Mouse (Mus musculus): ENCODE data around the gene Ntrk2. TPM values are rescaled to one million over a fixed set of nuclear protein-coding genes. Genes with fewer than 3 reads are reported as not detected.

The Ntrk2 gene
- polyA plus RNA-seq, 1 experiment from 2014 or later: 63.7 TPM

- Histone ChIP-seq H3K4me3 (no peak overlapping the region), H3K4me1 (no peaks in the 10 kb centered on the region), H3K27me3 (no peaks in the 10 kb centered on the region), H3K36me3 (no peaks in the 10 kb centered on the region), H3K9me3 (peaks cover 6% of the 10 kb centered on the region), H3K9ac (replicated peaks) (no peak overlapping the region), H3K4me2 (replicated peaks) (no peak overlapping the region), H3K27ac (replicated peaks) (no peak overlapping the region)
- no peak for ATAC-seq (ENCODE audit: low FRiP score, low read depth)
- WGBS: 93% methylated on average over 5 of the region's 5 CpGs
Measured at GRCm38 (mm10) chr13:59110107-59110506, 303.7 kb downstream of the Ntrk2 start.

- no peak overlapping the region for H3K4me3 ChIP-seq
- 97% methylated on average over 1 of the region's 1 CpGs for WGBS
- no peaks in the 10 kb centered on the region for H3K36me3 ChIP-seq
- no peaks in the 10 kb centered on the region for H3K27me3 ChIP-seq
- H3K4me1 ChIP-seq: no peaks in the 10 kb centered on the region; the same call in 1 of the 2 replicates
- no peak overlapping the region for H3K4me2 ChIP-seq (replicated peaks)
- no peak overlapping the region for H3K9ac ChIP-seq (replicated peaks)
- peaks cover 14% of the 10 kb centered on the region for H3K9me3 ChIP-seq
- H3K27ac ChIP-seq (replicated peaks): no peak overlapping the region
- no peak for ATAC-seq (ENCODE audit: low FRiP score, low read depth)
Measured at GRCm38 (mm10) chr13:59114684-59115083, 308.3 kb downstream of the Ntrk2 start.

- H3K27me3 ChIP-seq: no peaks in the 10 kb centered on the region
- 99% methylated on average over 14 of the region's 14 CpGs for WGBS
- no peaks in the 10 kb centered on the region for H3K36me3 ChIP-seq
- no peak overlapping the region for H3K4me3 ChIP-seq
- no peak overlapping the region for H3K9ac ChIP-seq (replicated peaks)
- ATAC-seq (ENCODE audit: low FRiP score, low read depth): no peak
- H3K4me1 ChIP-seq: no peaks in the 10 kb centered on the region; the same call in 1 of the 2 replicates
- no peak overlapping the region for H3K27ac ChIP-seq (replicated peaks)
- peaks cover 14% of the 10 kb centered on the region for H3K9me3 ChIP-seq
- no peak overlapping the region for H3K4me2 ChIP-seq (replicated peaks)
Measured at GRCm38 (mm10) chr13:59115551-59115950, 309.2 kb downstream of the Ntrk2 start.

GRCm38 (mm10) chr13:59117233-59117632, 310.9 kb downstream of the Ntrk2 start:
- ATAC-seq (ENCODE audit: low FRiP score, low read depth): no peak
- H3K9me3 ChIP-seq: peaks cover 14% of the 10 kb centered on the region
- H3K9ac ChIP-seq (replicated peaks): no peak overlapping the region
- peaks cover 4% of the 10 kb centered on the region for H3K4me1 ChIP-seq
- no peak overlapping the region for H3K4me2 ChIP-seq (replicated peaks)
- 87% methylated on average over 5 of the region's 5 CpGs for WGBS
- no peak overlapping the region for H3K27ac ChIP-seq (replicated peaks)
- no peaks in the 10 kb centered on the region for H3K27me3 ChIP-seq
- no peak overlapping the region for H3K4me3 ChIP-seq
- no peaks in the 10 kb centered on the region for H3K36me3 ChIP-seq

- H3K27me3 ChIP-seq: no peaks in the 10 kb centered on the region
- H3K36me3 ChIP-seq: no peaks in the 10 kb centered on the region
- ATAC-seq (ENCODE audit: low FRiP score, low read depth): no peak
- H3K4me3 ChIP-seq: no peak overlapping the region
- H3K27ac ChIP-seq (replicated peaks): no peak overlapping the region
- 85% methylated on average over 10 of the region's 10 CpGs for WGBS
- peaks cover 4% of the 10 kb centered on the region for H3K4me1 ChIP-seq
- no peak overlapping the region for H3K4me2 ChIP-seq (replicated peaks)
- no peak overlapping the region for H3K9ac ChIP-seq (replicated peaks)
- peaks cover 11% of the 10 kb centered on the region; the same call in 1 of the 2 replicates for H3K9me3 ChIP-seq
Measured at GRCm38 (mm10) chr13:59119596-59120394, 313.4 kb downstream of the Ntrk2 start.

GRCm38 (mm10) chr13:59143141-59143744, 336.9 kb downstream of the Ntrk2 start:
- H3K4me1 ChIP-seq: peaks cover 47% of the 10 kb centered on the region
- no peak overlapping the region for H3K4me2 ChIP-seq (replicated peaks)
- H3K27ac ChIP-seq (replicated peaks): peak overlapping the region; percentile 89
- H3K27me3 ChIP-seq: no peaks in the 10 kb centered on the region
- H3K4me3 ChIP-seq: no peak overlapping the region
- H3K9ac ChIP-seq (replicated peaks): no peak overlapping the region
- WGBS: 69% methylated on average over 7 of the region's 7 CpGs
- no peak for ATAC-seq (ENCODE audit: low FRiP score, low read depth)
- H3K36me3 ChIP-seq: no peaks in the 10 kb centered on the region
- H3K9me3 ChIP-seq: no peaks in the 10 kb centered on the region

GRCm38 (mm10) chr13:59144321-59144856, 338.0 kb downstream of the Ntrk2 start:
- 45% methylated on average over 11 of the region's 11 CpGs for WGBS

GRCm38 (mm10) chr13:59145677-59146555, 339.5 kb downstream of the Ntrk2 start:
- Histone ChIP-seq H3K9ac (replicated peaks) (no peak overlapping the region), H3K27ac (replicated peaks) (peak overlapping the region; percentile 83), H3K27me3 (no peaks in the 10 kb centered on the region), H3K36me3 (no peaks in the 10 kb centered on the region), H3K4me1 (peaks cover 50% of the 10 kb centered on the region), H3K9me3 (no peaks in the 10 kb centered on the region), H3K4me2 (replicated peaks) (peak overlapping the region; percentile 31), H3K4me3 (no peak overlapping the region)
- peak; percentile 77 for ATAC-seq (ENCODE audit: low FRiP score, low read depth)
- 40% methylated on average over 21 of the region's 21 CpGs for WGBS

More at GRCm38 (mm10) chr13:59144321-59144856, 338.0 kb downstream of the Ntrk2 start:
- Histone ChIP-seq H3K9me3 (no peaks in the 10 kb centered on the region), H3K9ac (replicated peaks) (no peak overlapping the region), H3K4me2 (replicated peaks) (peak overlapping the region; percentile 25), H3K4me3 (no peak overlapping the region), H3K27me3 (no peaks in the 10 kb centered on the region), H3K4me1 (peaks cover 50% of the 10 kb centered on the region), H3K27ac (replicated peaks) (peak overlapping the region; percentile 89), H3K36me3 (no peaks in the 10 kb centered on the region)
- peak; percentile 94 for ATAC-seq (ENCODE audit: low FRiP score, low read depth)

GRCm38 (mm10) chr13:59146616-59147015, 340.2 kb downstream of the Ntrk2 start:
- ATAC-seq (ENCODE audit: low FRiP score, low read depth): no peak
- peaks cover 50% of the 10 kb centered on the region for H3K4me1 ChIP-seq
- H3K9ac ChIP-seq (replicated peaks): no peak overlapping the region
- WGBS: 88% methylated on average over 7 of the region's 7 CpGs
- no peak overlapping the region for H3K4me2 ChIP-seq (replicated peaks)
- no peaks in the 10 kb centered on the region for H3K27me3 ChIP-seq
- no peak overlapping the region for H3K4me3 ChIP-seq
- no peaks in the 10 kb centered on the region for H3K9me3 ChIP-seq
- peak overlapping the region; percentile 83 for H3K27ac ChIP-seq (replicated peaks)
- H3K36me3 ChIP-seq: no peaks in the 10 kb centered on the region

GRCm38 (mm10) chr13:59147976-59148375, 341.6 kb downstream of the Ntrk2 start:
- no peak overlapping the region for H3K27ac ChIP-seq (replicated peaks)
- no peak overlapping the region for H3K4me3 ChIP-seq
- ATAC-seq (ENCODE audit: low FRiP score, low read depth): no peak
- no peaks in the 10 kb centered on the region for H3K9me3 ChIP-seq
- H3K36me3 ChIP-seq: no peaks in the 10 kb centered on the region
- no peak overlapping the region for H3K9ac ChIP-seq (replicated peaks)
- H3K27me3 ChIP-seq: no peaks in the 10 kb centered on the region
- peaks cover 50% of the 10 kb centered on the region for H3K4me1 ChIP-seq
- 73% methylated on average over 4 of the region's 4 CpGs for WGBS
- H3K4me2 ChIP-seq (replicated peaks): no peak overlapping the region

- Histone ChIP-seq H3K27me3 (no peaks in the 10 kb centered on the region), H3K4me3 (no peak overlapping the region), H3K9ac (replicated peaks) (no peak overlapping the region), H3K4me1 (peaks cover 43% of the 10 kb centered on the region), H3K9me3 (no peaks in the 10 kb centered on the region), H3K36me3 (no peaks in the 10 kb centered on the region), H3K4me2 (replicated peaks) (no peak overlapping the region), H3K27ac (replicated peaks) (no peak overlapping the region)
- 87% methylated on average over 10 of the region's 10 CpGs for WGBS
- ATAC-seq (ENCODE audit: low FRiP score, low read depth): no peak
Measured at GRCm38 (mm10) chr13:59148793-59149192, 342.4 kb downstream of the Ntrk2 start.
